Mouse (Mus musculus): ENCODE data around the gene Gphb5. TPM values are rescaled to one million over a fixed set of nuclear protein-coding genes. Genes with fewer than 3 reads are reported as not detected.

The Gphb5 gene
- total RNA-seq (2023; ENCODE audit: inconsistent age), result not detected in 4 replicates

GRCm38 (mm10) chr12:75416681-75417080 is at the start of gene Gphb5:
Gene Gphb5, minus strand, starts transcription at chr12:75416781.

Other genes starting within 250 kb of the Gphb5 start
- 0.16 to 0.57 TPM (median 0.32 TPM) in 4 replicates for gene Kcnh5, start 239.4 kb downstream of the Gphb5 start, total RNA-seq (2023; ENCODE audit: inconsistent age)
- gene Rhoj, start 108.5 kb downstream of the Gphb5 start, total RNA-seq (2023; ENCODE audit: inconsistent age), result 0.60 to 0.64 TPM in 2 of 4 replicates, not detected in the others
- 55.1 to 65.4 TPM (median 57.9 TPM) in 4 replicates for gene Ppp2r5e, start 179.5 kb upstream of the Gphb5 start, total RNA-seq (2023; ENCODE audit: inconsistent age)

All from B cell, adult (primary cell).